Mouse (Mus musculus) ES-Bruce4 (cell line): ENCODE measurements around the gene Wdr46.

Experiments
- CTCF ChIP-seq: IDR thresholded peaks from one replicate; pipeline ENCODE4 v1.8.1; 2011; ENCODE audit warnings: low read depth, low read length
- POLR2A ChIP-seq: IDR thresholded peaks from one replicate; pipeline ENCODE4 v1.8.1; 2011; ENCODE audit warnings: low read length; ENCODE audit not compliant: insufficient read depth

DNA sequence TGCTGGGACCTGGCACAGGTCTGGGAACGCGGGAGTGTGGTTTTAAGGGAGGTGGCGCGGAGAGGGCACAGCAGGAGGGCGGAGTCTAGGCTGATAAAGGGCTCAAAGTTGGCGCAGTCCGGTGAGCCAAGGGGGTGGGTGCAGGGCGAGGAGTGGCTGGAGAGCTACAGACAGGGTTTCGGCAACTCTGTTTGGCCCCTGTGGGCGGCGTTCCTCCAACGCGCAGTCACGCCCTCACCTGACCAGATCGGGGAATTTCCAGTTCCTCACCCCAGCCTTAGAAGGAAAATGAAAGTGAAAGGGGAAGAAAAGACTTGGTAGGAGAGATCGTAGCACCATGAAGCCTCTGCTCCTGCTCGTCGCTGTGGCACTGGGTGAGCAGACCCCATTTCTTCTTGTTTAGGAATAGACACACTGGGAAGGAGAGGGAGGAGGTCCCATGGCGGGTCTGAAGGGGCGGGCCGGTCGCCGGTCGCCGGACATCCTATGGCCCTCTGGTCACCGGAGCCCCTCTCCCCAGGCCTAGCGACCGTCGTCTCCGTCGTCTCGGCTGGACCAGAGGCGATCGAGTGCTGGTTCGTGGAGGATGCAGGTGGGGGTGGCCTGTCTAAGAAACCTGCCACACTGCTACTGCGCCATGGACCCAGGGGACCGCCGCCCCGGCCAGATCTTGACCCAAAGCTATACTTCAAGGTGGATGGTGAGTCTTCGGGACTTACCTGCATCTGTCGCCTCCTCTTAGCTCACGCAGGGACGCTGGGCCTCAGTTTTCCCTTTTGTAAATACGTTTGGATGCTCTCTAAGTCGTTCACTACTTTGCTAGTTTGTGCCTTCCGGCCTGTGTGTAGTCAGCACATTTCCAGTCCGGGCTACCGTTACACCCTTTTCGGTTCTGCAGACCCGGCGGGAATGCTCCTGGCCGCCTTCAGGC is 20.8 kb upstream of the Wdr46 start:
- TF ChIP-seq CTCF = peak; percentile 51
- TF ChIP-seq POLR2A = no peak
